Mouse (Mus musculus): Measurements from ENCODE around the gene 5430419D17Rik.

- TF ChIP-seq USF1 (IDR thresholded peaks at IDR 0.05; ENCODE audit: low read depth), result no peak
- TF ChIP-seq CEBPB (IDR thresholded peaks at IDR 0.05; ENCODE audit: low read depth), result no peak
Observed at GRCm38 (mm10) chr7:131297151-131297550, 122.9 kb downstream of the 5430419D17Rik start.

Data from C2C12 (cell line).